Mouse (Mus musculus) liver, adult (tissue): ENCODE measurements around the gene Kdm2a.

Experiments used
- GATA4 ChIP-seq: IDR thresholded peaks from 2 replicates; pipeline ENCODE4 v1.6.1; 2014; ENCODE audit warnings: mild to moderate bottlenecking, low read length; ENCODE audit not compliant: insufficient replicate concordance

Kdm2a gene

DNA sequence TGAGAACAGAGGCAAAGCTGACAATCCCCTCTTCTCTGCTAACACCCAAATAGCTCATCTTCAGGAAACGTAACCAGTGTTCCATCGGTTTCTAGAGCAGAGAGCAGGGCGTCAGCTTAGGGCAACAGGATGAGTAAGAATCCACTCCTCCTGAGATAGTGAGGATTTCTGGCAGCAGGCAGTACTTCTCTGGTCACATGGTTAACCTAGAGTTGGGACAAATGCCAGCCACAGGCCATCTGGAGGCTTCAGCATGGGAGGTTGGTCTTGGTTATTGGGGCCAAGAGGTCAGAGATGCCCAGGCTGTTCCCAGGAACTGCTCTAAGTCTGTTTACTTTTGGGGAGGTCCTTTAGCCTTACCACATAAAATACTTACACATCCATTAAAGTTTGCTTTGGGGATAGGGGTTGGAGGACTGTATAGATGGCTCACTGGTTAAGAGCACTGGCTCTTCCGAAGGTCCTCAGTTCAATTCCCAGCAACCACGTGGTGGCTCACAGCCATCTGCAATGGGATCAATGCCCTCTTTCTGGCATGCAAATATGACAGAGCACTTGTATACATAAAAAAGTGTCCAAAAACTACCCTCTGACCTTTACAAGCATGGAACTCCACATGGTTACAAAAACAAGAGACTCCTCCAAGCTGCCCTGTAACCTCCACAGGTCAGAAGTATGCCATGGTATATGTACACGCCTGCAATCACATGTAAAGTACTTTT is 82.7 kb downstream of the Kdm2a start:
- TF ChIP-seq GATA4 = no peak

GRCm38 (mm10) chr19:4309776-4310185 is 88.3 kb downstream of the Kdm2a start:
- no peak for TF ChIP-seq GATA4

DNA sequence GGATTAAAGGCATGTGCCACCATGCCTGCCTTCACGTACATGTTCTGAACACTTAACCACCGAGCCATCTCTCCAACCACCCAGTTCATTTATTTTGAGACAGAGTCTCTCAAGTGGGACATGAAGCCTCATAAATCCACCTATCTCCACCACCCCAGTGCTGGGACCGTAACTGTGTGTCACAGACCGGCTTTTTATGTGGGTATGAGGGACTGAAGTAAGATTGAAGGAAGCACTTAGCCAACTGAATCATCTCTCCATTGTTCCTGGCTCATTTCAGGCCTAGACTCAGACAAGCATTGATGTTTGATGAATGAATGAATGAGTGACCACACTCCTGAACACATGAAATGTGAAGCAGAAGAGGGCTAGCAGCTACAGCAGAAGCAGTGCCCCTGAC is 88.8 kb downstream of the Kdm2a start:
- TF ChIP-seq GATA4 = no peak

DNA sequence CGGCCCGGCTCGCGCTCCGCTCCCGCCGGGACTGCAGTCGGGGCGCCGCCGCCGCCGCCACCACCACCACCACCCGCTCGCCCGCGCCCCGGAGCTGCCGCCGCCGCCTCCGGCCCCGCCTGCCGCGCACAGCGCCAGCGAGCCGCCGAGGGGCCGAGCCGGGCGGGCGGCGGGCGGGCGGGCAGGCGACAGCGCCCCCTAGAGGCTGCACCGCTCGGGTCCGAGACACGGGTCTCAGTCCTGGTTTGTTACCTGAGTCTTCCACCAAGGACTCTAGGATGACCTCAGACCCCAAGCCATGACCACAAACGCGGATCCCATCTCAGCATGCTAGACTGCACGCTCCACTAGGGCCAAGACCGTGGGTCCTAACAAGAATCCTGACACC is 91.9 kb downstream of the Kdm2a start, which contains the start of gene Grk2:
Grk2 (minus strand) TSS at position 33 of the 388 bp plus-strand sequence.
- TF ChIP-seq GATA4 = no peak

DNA sequence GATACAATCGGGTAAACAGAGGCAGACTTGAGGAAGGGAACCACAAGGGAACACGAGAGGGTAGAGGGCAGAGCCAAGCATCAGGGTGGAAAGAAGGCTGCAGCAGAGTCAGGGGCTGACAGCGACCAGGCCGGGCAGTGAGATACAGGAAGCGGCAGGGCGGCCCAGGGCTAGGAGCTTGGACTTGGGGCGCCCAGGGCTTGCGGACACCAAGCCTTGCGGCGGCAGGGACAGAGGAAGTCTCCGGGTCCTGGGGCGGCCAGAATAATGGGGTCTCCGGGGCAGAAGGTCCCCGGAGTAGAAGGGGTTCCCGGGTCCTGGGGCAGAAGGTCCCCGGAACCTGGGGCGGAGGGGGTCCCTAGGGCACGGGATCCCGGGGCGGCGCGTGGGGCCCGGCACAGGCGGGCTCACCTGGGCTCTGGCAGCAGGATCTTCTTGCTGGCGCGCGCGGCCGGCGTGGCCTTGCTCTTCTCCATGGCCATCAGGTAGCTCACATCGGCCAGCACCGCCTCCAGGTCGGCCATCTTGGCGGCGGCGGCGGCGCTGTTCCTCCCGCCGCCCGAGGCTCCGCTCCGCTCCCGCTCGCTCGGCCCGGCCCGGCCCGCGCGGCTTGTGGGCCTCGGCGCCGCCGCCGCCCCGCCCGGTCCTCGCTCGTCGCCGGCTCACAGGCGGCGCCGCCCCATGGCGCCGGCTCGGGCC is 92.4 kb downstream of the Kdm2a start:
- no peak for TF ChIP-seq GATA4

- TF ChIP-seq GATA4 = no peak
Observed at GRCm38 (mm10) chr19:4304871-4305321, 93.2 kb downstream of the Kdm2a start.

DNA sequence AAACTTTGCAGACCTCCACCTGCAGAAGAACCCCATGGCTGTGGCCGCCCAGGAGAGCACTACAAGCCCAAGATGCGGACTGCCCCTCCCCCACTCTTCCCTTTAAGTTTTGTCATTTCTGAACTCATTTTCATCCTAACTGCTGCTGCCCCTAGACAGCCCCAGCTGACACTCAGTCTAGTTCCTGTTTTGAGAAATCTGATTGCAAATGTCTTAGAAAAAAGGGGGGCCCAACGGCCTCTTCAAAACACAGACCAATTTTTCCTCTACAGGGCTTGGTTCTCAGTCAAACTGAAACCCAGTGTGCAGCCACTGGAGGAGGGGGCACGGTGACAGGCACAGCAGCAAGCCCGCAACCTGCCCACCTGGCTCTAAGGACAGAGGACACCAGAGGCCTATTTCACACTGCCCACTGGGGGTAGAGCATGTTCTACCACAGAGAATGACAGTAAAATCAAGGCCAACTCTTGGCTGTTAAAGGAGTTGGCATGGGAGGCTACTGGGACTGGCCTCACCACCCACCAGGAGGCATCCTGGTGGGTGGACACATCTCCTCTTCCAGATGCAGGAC is 93.7 kb downstream of the Kdm2a start:
- TF ChIP-seq GATA4 = no peak

DNA sequence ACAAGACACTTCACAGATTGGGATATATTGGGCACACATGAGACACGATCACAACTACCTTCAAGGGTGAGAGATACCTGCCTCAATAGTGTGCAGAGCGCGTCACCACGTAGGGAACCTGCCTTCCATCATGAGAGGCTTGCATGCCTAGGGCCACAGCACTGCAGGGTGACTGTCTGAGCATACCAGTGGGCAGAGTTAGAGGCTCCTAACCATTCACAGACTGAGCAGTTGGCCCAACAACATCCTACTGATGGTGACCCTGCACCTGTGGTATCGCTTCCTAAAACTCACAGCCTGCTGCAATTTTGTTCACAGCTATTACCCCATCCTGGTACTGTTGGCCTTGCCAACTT is 94.5 kb downstream of the Kdm2a start:
- no peak for TF ChIP-seq GATA4

DNA sequence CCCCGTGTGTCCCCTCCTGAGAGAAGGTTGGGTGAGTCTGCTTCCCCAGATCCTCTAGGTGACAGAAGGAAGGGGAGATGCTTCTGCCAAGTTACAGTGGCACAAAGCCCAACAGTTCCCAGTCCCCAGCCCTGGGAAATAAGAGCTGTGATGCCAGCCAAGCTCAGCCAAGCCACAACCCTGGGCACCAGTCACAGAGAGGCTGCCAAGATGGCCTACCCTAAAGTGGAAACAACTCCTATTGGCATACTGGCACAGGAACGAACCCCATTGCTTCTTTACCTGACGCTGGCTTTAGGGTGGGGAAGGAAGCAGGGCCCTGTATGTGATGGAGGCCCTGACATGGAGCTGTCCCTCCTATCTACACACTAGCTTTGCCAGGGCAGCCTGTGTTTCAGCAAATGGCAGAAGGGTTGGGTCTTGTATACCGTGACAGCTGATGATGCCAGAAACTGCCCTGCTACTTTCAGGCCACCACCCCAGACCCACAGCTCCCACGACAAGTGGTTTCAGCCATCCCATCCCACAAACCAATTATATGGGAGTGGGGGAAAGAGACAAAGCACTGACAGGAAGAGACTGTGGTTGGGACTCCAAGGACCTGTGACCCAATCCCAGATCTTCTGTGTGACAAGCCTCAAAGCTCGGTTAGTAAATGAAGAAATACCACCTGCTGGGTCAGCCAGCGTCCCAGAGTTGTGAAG is 95.0 kb downstream of the Kdm2a start:
- no peak for TF ChIP-seq GATA4

DNA sequence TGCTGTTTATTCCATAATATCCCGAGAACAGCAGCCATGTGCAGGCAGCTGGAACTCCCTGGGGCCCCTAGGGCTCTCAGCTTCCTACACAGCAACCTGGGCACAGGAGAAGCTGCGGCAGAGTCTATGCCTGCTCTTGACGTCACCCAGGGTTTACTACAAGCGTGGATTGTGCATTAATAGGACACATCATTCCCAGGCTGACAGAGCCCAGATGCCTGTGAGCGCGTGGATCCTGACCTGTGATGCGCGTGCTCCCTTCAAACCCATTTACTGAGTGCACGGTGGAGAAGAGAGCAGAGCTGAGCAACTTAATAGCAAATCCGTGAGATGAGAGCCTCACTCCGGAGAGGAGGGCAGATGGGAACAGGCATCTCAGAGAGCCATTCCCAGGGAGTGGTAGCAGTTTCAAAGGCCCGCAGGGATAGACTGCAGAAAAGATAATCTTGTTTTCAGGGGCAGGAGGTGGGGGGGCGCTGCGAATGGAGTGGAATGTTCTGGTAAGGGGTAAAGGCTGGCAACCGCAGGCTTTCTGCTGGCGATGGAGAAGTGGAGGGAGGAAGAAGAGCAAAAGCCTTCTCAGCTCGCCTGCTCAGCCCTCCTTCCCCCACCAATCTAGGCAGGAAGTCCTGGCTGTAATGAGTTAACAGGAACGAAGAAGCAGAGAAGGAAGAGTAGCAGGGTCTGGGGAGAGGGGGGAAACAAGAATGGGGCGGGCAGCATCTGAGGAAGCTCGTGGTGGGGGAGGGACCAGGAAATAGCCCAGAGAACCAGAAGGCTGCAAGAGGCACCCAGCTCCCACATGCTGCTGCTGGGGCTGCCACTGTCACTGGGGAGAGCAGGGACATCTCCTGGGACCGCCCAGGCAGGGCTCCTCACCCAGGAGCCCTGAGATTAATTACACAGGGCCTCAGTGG is 96.1 kb downstream of the Kdm2a start:
- no peak for TF ChIP-seq GATA4

DNA sequence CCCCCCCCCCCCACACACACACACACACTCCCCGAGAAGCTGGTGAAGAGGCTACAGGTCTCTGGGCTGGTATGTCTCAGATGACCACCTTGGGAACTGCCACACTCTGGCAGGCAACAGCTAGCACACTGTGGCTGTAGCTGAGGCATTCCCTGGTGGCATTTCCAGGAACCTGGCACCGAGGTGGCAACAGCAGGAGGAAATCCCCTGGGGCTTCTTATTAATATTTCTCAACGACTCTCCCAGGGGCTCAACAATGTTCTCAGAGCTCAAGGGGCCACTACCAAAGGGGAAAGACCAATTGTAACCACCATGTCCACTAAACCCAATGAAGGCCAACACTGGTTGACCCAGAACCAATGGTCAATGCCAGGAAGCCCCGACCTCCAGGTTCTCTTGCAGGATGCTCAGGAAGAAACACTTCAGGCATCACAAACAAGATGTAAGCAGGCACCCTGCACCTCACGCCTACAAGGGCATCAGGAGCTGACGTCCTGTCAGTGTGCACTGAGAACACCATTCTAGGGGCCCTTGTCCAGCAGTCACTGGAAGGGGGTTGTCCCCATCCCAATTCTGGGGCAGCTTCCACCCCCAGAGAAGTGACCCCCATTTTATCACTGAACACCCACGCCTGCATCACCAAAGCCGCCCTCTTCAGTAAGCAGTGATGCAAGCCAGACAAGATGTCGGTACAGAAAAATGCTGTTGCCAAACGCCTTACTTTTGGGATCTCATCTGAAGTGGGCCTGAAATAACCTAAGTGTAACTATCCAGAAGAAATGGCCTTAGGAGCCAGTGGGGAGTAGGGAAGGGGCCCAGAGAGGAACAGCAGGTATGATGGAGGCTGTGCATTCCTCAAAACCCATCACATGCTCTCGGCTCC is 97.0 kb downstream of the Kdm2a start:
- no peak for TF ChIP-seq GATA4

DNA sequence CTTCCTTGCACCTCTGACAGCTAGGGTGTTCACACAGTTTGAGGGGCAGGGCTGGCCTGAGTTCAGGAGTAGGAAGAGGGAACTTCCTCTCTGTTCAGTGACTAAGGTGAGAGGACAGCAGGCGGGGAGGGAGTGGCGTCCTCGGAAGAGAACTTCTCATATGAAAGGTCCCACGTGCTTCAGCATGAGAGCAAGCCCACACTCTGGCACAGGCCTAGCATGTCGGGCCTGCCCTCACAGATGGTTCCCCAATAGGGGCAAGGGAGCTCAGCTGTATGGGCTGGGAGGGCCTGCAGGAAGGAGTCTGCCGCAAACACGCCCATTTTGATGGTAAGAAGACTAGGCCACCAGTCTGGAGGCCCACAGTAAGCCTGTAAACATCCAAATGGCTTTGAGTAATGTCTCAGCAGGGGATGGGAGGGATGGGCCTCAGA is 97.8 kb downstream of the Kdm2a start:
- no peak for TF ChIP-seq GATA4

DNA sequence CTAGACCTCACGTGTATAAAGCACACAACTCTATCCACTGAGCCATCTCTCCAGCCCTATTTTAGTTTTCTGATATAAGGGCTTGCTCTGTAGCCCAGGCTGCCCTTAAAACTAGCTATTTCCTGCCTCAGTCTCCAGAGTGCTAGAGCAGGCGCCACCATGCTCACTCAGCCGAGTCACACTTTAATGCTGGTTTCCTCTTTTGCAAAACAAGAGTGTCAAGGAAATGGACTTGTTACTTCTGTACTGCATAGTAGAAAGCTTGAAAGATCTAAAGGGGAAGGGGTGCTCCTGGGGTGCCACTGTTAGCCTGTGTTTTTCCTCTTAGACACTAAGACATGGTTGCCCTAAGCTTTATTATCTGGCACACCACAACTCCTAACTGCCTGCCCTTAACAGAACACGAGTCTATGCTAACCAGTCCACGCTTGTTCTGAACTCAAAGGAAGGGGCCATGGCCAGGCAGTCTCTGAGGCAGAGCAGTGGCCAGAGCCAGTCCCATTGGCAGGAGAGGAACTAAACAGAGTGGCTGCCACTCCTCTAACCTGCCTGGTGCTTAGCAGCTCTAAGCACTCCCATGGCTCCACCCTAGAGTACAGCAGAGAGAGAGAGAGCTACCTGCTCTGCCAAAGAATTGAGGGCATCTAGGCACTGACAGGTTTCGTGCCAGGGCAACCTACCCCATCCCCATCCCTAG is 98.4 kb downstream of the Kdm2a start:
- TF ChIP-seq GATA4 = no peak
